Mouse (Mus musculus) bone marrow, adult 2 months (tissue): Measurements from ENCODE around the gene Omp. TPM values are rescaled to one million over a fixed set of nuclear protein-coding genes. Genes with fewer than 3 reads are reported as not detected.

Source experiments
- H3K27ac ChIP-seq: fragments of 200-500 bp; 2 replicates; pipeline ENCODE4 v1.5.1; 2012; ENCODE audit warnings: low read depth, mild to moderate bottlenecking, control low read depth, inconsistent platforms, low read length; ENCODE audit not compliant: control insufficient read depth, poor library complexity, insufficient read depth
- H3K4me1 ChIP-seq: fragments of 200-500 bp; 2 replicates; pipeline ENCODE4 v1.6.1; 2011; ENCODE audit warnings: low read length; ENCODE audit not compliant: control insufficient read depth, insufficient read depth
- H3K4me3 ChIP-seq: fragments of 200-500 bp; replicated peaks from 2 replicates; pipeline ENCODE3; 2011; ENCODE audit warnings: mild to moderate bottlenecking, low read depth, low read length, control low read depth; ENCODE audit not compliant: control insufficient read depth
- CTCF ChIP-seq: fragments of 200-500 bp; IDR thresholded peaks from 2 replicates; pipeline ENCODE4 v1.5.1; 2011; ENCODE audit warnings: low read length, control low read depth; ENCODE audit not compliant: control insufficient read depth, insufficient read depth
- POLR2A ChIP-seq: fragments of 200-500 bp; IDR thresholded peaks from 2 replicates; pipeline ENCODE4 v1.6.1; 2011; ENCODE audit warnings: low read depth, mild to moderate bottlenecking, control low read depth, low read length, borderline replicate concordance; ENCODE audit not compliant: control insufficient read depth
- WGBS: fragments of 180-500 bp; shearing (Covaris S2); methylation state at CpG from one replicate; pipeline ENCODE4 v1.1.7; 2018; 5-methylcytosine and 5-hydroxymethylcytosine counted together
- polyA plus RNA-seq: library from polyadenylated mRNA; stranded (reverse); fragments of >200 nt; gene quantifications from 2 replicates; pipeline ENCODE4 v1.2.4, GENCODE M21; 2011; ENCODE audit warnings: low replicate concordance; ENCODE audit not compliant: missing spikeins, insufficient read depth, insufficient read length

The Omp gene
- polyA plus RNA-seq, 1 experiment, result 4.7 TPM

- WGBS, result 86% methylated on average over 8 of the region's 8 CpGs
Observed at GRCm38 (mm10) chr7:98152400-98152799, 7.1 kb upstream of the Omp start.

GRCm38 (mm10) chr7:98150525-98150924 lies 5.2 kb upstream of the Omp start:
- Histone ChIP-seq H3K4me3 (no peak overlapping the region), H3K27ac (no peak overlapping the region), H3K4me1 (no peaks in the 10 kb centered on the region)
- 90% methylated on average over 5 of the region's 5 CpGs for WGBS
- TF ChIP-seq CTCF (no peak), POLR2A (no peak)

More at GRCm38 (mm10) chr7:98152400-98152799, 7.1 kb upstream of the Omp start:
- Histone ChIP-seq H3K4me1 (no peaks in the 10 kb centered on the region; the same call in 1 of the 2 replicates), H3K4me3 (no peak overlapping the region), H3K27ac (no peak overlapping the region)
- TF ChIP-seq POLR2A, result no peak
- TF ChIP-seq CTCF, result no peak

GRCm38 (mm10) chr7:98149802-98150201 lies 4.5 kb upstream of the Omp start:
- H3K27ac ChIP-seq, result no peak overlapping the region
- 89% methylated on average over 3 of the region's 3 CpGs for WGBS
- H3K4me1 ChIP-seq, result no peaks in the 10 kb centered on the region
- TF ChIP-seq POLR2A (no peak), CTCF (no peak)
- no peak overlapping the region for H3K4me3 ChIP-seq

- Histone ChIP-seq H3K27ac (no peak overlapping the region), H3K4me1 (no peaks in the 10 kb centered on the region)
- TF ChIP-seq POLR2A, result no peak
- TF ChIP-seq CTCF, result no peak
Observed at GRCm38 (mm10) chr7:98148721-98149407, 3.6 kb upstream of the Omp start.

GRCm38 (mm10) chr7:98147766-98148165 lies 2.5 kb upstream of the Omp start:
- TF ChIP-seq POLR2A (no peak), CTCF (no peak)
- 88% methylated on average over 8 of the region's 8 CpGs for WGBS
- Histone ChIP-seq H3K4me3 (no peak overlapping the region), H3K27ac (no peak overlapping the region), H3K4me1 (no peaks in the 10 kb centered on the region)

More at GRCm38 (mm10) chr7:98148721-98149407, 3.6 kb upstream of the Omp start:
- H3K4me3 ChIP-seq, result no peak overlapping the region
- 85% methylated on average over 10 of the region's 10 CpGs for WGBS

GRCm38 (mm10) chr7:98146447-98146845 lies 1.1 kb upstream of the Omp start:
- no peaks in the 10 kb centered on the region for H3K4me1 ChIP-seq
- no peak for TF ChIP-seq POLR2A
- no peak for TF ChIP-seq CTCF

GRCm38 (mm10) chr7:98145842-98146446 lies 642 bp upstream of the Omp start:
- TF ChIP-seq CTCF, result no peak
- TF ChIP-seq POLR2A, result no peak
- no peaks in the 10 kb centered on the region for H3K4me1 ChIP-seq
- 55% methylated on average over 12 of the region's 12 CpGs for WGBS
- no peak overlapping the region for H3K27ac ChIP-seq
- no peak overlapping the region for H3K4me3 ChIP-seq

More at GRCm38 (mm10) chr7:98146447-98146845, 1.1 kb upstream of the Omp start:
- Histone ChIP-seq H3K27ac (no peak overlapping the region), H3K4me3 (no peak overlapping the region)
- WGBS, result 86% methylated on average over 8 of the region's 8 CpGs

GRCm38 (mm10) chr7:98142648-98143047 lies 2.7 kb downstream of the Omp start:
- H3K4me1 ChIP-seq, result no peaks in the 10 kb centered on the region
- H3K27ac ChIP-seq, result no peak overlapping the region
- TF ChIP-seq CTCF (no peak), POLR2A (no peak)
- no peak overlapping the region for H3K4me3 ChIP-seq
- WGBS, result 87% methylated on average over 3 of the region's 3 CpGs

- TF ChIP-seq CTCF (no peak), POLR2A (no peak)
- 91% methylated on average over 8 of the region's 8 CpGs for WGBS
- H3K4me1 ChIP-seq, result no peaks in the 10 kb centered on the region
- no peak overlapping the region for H3K27ac ChIP-seq
- H3K4me3 ChIP-seq, result no peak overlapping the region
Observed at GRCm38 (mm10) chr7:98142247-98142646, 3.1 kb downstream of the Omp start.
